Mouse (Mus musculus): ENCODE measurements around the gene Ptgis. TPM values are rescaled to one million over a fixed set of nuclear protein-coding genes. Genes with fewer than 3 reads are reported as not detected.
A peak's percentile ranks its signal among the peaks of the same experiment; 100 is the strongest.

Ptgis gene
- total RNA-seq, 1 experiment from 2014 or later, result not detected

GRCm38 (mm10) chr2:167163600-167163999, 76.8 kb downstream of the Ptgis start:
- no peak for ATAC-seq (replicated peaks; ENCODE audit: low read depth, poor library complexity, severe bottlenecking)

GRCm38 (mm10) chr2:167163134-167163533, 77.3 kb downstream of the Ptgis start:
- ATAC-seq (replicated peaks; ENCODE audit: low read depth, poor library complexity, severe bottlenecking), result no peak

GRCm38 (mm10) chr2:167162516-167163021, 77.8 kb downstream of the Ptgis start:
- no peak for ATAC-seq (replicated peaks; ENCODE audit: low read depth, poor library complexity, severe bottlenecking)

GRCm38 (mm10) chr2:167159721-167160120, 80.7 kb downstream of the Ptgis start:
- no peak for ATAC-seq (replicated peaks; ENCODE audit: low read depth, poor library complexity, severe bottlenecking)

DNA sequence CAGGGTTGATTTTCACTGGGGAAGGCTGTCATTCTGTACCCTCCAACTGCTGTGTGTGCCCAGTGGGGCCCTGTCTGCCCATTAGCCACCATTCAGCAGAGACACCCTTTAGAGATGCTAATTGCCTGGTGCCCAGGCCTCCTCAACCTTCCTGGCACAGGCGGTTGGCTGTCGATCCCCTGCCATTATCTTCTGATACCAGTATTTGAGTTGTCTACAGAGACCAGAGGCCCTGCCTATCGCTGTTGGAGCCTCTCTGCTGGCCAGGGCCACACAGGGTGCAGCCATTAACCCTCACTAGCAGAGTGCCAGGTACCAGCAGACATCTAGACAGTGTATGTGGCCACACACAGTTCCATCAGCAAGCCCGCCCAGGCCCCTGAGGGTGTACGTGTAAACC, 81.6 kb downstream of the Ptgis start:
- ATAC-seq (replicated peaks; ENCODE audit: low read depth, poor library complexity, severe bottlenecking), result no peak

GRCm38 (mm10) chr2:167156118-167156715, 84.2 kb downstream of the Ptgis start:
- ATAC-seq (replicated peaks; ENCODE audit: low read depth, poor library complexity, severe bottlenecking), result no peak

DNA sequence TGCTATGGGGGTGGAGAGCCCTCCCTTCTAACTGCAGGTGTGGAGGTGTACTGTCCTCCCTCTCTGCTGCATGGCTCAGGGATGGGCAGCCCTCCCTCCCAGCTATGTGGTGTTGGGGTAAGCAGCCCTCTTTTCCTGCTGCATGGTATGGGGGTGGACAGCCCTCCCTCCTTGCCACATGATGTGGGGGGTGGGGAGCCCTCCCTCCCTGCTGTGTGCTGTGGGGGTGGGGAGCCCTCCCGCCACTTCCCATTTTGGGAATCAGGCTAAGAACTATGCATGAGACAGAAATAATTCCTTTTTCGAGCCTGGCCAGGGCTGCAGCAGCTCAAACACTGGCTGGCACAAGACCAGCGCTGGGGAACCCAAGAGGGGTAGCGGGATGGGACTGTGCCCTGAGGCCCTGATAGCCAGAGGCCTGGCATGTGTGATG, 84.8 kb downstream of the Ptgis start:
- peak; percentile 33; the same call in 1 of the 2 replicates for ATAC-seq (replicated peaks; ENCODE audit: low read depth, poor library complexity, severe bottlenecking)

- ATAC-seq (replicated peaks; ENCODE audit: low read depth, poor library complexity, severe bottlenecking), result no peak
Observed at GRCm38 (mm10) chr2:167150880-167151279, 89.5 kb downstream of the Ptgis start.

DNA sequence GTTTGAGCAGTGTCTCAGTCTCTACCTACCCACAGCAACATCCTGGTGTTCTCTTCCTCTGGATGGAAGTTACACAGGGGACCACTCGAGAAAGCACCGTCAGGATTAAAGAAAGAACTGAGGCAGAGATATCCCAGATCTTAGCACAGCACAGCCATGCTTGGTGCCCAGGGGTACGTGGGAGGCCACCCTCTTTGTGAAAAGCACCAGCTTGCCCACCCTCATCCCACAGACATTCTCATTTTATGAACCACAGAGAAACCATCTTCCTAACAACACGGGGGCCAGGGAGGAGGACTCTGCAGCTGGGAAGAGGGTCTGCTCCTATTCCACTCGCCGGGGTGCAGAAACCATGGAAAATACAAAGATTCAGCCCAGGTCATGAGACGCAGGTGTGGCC, 90.3 kb downstream of the Ptgis start:
- no peak for ATAC-seq (replicated peaks; ENCODE audit: low read depth, poor library complexity, severe bottlenecking)

DNA sequence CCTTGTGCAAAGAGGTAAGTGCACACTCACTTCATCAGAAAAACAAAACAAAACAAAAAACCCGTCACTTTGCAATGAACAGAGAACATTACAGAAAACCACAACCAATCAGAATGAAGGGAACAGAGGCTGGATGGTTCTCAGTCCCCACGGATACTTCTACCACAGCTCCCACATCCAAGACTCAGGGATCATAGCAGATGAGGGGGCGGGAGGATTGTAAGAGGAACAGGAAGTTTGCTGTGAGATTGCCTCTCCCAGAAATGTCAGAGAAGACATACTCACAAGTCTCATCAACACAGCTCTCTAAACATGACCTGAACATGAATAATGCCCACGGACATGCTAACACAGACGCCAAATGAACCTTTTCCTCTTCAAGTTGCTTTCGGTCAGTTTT, 91.4 kb downstream of the Ptgis start:
- ATAC-seq (replicated peaks; ENCODE audit: low read depth, poor library complexity, severe bottlenecking), result no peak

DNA sequence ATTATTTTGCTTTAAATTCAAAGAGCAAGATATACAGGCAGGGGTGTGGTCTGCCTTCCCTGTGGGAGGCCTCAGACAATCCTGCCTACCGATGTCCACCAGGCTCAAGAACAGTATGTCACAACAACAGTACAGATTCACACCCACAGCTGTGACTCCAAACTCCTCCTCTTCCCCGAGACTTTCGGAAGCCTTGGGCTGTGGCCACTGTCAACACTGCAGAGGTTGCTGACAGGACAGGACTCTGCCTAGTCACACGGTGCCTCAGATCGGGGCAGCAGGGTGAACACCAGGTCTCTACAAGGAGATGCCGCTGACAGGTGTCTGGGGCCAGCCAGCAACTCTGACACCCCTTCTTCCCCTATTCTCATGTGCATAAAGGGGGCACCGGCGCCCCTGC, 92.7 kb downstream of the Ptgis start:
- ATAC-seq (replicated peaks; ENCODE audit: low read depth, poor library complexity, severe bottlenecking), result no peak

DNA sequence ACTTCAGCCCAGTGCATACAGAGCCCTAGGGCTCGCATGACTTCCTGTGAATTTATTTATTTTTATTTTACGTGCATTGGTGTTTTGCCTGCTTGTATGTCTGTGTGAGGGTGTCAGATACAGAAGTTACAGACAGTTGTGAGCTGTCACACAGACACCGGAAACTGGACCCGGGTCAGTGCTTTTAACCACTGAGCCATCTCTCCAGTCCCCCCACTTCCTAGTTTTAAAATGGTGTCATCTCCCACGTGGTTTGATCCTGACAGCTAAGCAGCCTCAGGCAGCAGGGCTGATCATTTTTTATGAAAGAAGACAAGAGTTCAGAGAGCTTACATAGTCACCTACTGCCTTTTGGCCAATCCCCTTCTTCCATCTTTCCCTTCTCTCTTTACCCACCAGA, 94.5 kb downstream of the Ptgis start:
- no peak for ATAC-seq (replicated peaks; ENCODE audit: low read depth, poor library complexity, severe bottlenecking)

- no peak for ATAC-seq (replicated peaks; ENCODE audit: low read depth, poor library complexity, severe bottlenecking)
Observed at GRCm38 (mm10) chr2:167144439-167145307, 95.7 kb downstream of the Ptgis start.

GRCm38 (mm10) chr2:167143914-167144313, 96.5 kb downstream of the Ptgis start:
- no peak for ATAC-seq (replicated peaks; ENCODE audit: low read depth, poor library complexity, severe bottlenecking)

DNA sequence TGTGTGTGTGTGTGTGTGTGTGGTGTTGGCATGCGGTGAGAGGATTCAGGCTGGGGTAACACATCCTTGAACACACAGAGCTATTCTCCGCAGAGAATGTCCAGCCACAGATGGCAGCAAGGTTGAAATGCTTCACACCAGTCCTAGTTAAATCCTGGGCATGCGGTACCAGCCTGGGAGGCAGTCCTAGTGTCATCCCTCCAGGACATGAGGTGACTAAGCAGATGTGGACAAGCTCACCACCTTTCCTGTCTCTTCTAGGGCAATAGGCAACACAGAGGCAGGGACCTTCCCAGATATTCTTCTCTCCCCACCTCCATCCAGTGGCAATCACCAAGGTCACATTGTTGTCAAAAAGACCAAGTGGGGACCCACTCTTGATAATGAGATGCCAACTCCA, 98.1 kb downstream of the Ptgis start:
- no peak for ATAC-seq (replicated peaks; ENCODE audit: low read depth, poor library complexity, severe bottlenecking)

DNA sequence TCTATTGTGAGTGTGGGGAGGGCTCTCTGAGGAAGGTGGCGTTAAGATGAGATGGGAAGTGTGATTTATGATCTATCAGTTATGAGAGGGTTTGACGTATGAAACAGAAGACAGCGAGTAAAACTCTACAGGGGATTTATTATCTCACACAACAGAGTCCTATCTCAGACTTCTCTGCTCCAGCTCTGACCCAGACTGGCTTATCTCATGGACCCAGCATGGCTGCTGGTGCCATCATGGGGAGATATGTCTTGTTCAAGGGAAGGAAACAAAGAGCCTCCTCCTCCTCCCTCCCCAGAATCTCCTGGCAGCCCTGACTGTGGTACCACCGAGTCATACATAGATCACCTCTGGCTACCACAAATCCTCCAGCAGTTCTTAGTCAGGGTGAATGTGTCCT, 98.6 kb downstream of the Ptgis start:
- peak; percentile 84 for ATAC-seq (replicated peaks; ENCODE audit: low read depth, poor library complexity, severe bottlenecking)

Other genes starting within 250 kb of the Ptgis start
- gene Stau1, start 244.3 kb downstream of the Ptgis start, total RNA-seq (2017), result 31.3 and 56.3 TPM in 2 replicates
- 117 and 123 TPM in 2 replicates for gene Ddx27, start 225.4 kb downstream of the Ptgis start, total RNA-seq (2017)
- gene Znfx1, start 177.6 kb downstream of the Ptgis start, total RNA-seq (2017), result 15.9 and 18.0 TPM in 2 replicates
- gene Kcnb1, start 50.4 kb downstream of the Ptgis start, total RNA-seq (2017), result 0.23 and 3.3 TPM in 2 replicates
- 1.7 and 5.8 TPM in 2 replicates for gene B4galt5, start 108.6 kb upstream of the Ptgis start, total RNA-seq (2017)
- 19.3 and 29.1 TPM in 2 replicates for gene Slc9a8, start 181.1 kb upstream of the Ptgis start, total RNA-seq (2017)

All from common myeloid progenitor, adult 5-6 weeks (primary cell).